Mouse (Mus musculus) CH12.LX (cell line): Measurements from ENCODE around the gene Rbbp8nl. TPM values are rescaled to one million over a fixed set of nuclear protein-coding genes. Genes with fewer than 3 reads are reported as not detected.

Experiments used
- DNase-seq: peaks from one replicate; pipeline ENCODE4 v3.0.0-alpha.2; 2013; ENCODE audit errors: extremely low read depth
- H3K27ac ChIP-seq: 2 replicates; pipeline ENCODE4 v1.5.1; 2012; ENCODE audit warnings: low read depth, mild to moderate bottlenecking, control low read depth, moderate library complexity; ENCODE audit not compliant: insufficient read depth
- H3K27me3 ChIP-seq: replicated peaks from 2 replicates; pipeline ENCODE3; 2012; ENCODE audit warnings: inconsistent platforms
- H3K36me3 ChIP-seq, 2 experiments: replicated peaks in 1 of 2; 2 replicates each; pipeline versions ENCODE3 to v1.6.1; 2012; ENCODE audit warnings: inconsistent platforms in 1 of 2, low read length in 1 of 2, mild to moderate bottlenecking in 1 of 2, mixed read lengths in 1 of 2, moderate library complexity in 1 of 2; ENCODE audit not compliant: control insufficient read depth in 1 of 2, insufficient read depth in 1 of 2
- H3K4me1 ChIP-seq, 2 experiments: 2 replicates each; pipeline ENCODE4 v1.6.1; 2012; ENCODE audit warnings: inconsistent platforms in 1 of 2, moderate library complexity in 1 of 2; ENCODE audit not compliant: insufficient read depth in 2 of 2, control insufficient read depth in 1 of 2
- H3K4me2 ChIP-seq: 2 replicates; pipeline ENCODE4 v1.6.1; 2012; ENCODE audit warnings: low read depth, mild to moderate bottlenecking, control low read depth; ENCODE audit not compliant: poor library complexity, insufficient read depth, severe bottlenecking
- H3K4me3 ChIP-seq, 3 experiments: fragments of 150-350 bp in 1 of 3; sonication (generic) in 1 of 3; replicated peaks in 1 of 3; 2 replicates each; pipeline versions ENCODE3 to v1.5.1; 2011 to 2012; ENCODE audit warnings: low read depth in 2 of 3, low read length in 2 of 3, mild to moderate bottlenecking in 2 of 3, moderate library complexity in 2 of 3, control low read depth in 1 of 3, improper control_type of control experiment in 1 of 3, inconsistent platforms in 1 of 3, mixed read lengths in 1 of 3; ENCODE audit not compliant: poor library complexity in 1 of 3
- H3K79me2 ChIP-seq: replicated peaks from 2 replicates; pipeline ENCODE4 v1.6.1; 2012; ENCODE audit warnings: mild to moderate bottlenecking, moderate library complexity; ENCODE audit not compliant: control insufficient read depth, poor library complexity, insufficient read depth, severe bottlenecking; ENCODE audit errors: extremely low read depth
- H3K9ac ChIP-seq: 2 replicates; pipeline ENCODE4 v1.6.1; 2012; ENCODE audit warnings: low read depth, mild to moderate bottlenecking, control low read depth, moderate library complexity; ENCODE audit not compliant: insufficient read depth
- H3K9me3 ChIP-seq: replicated peaks from 2 replicates; pipeline ENCODE3; 2012; ENCODE audit warnings: low read length, inconsistent platforms, mixed read lengths
- BHLHE40 ChIP-seq: IDR thresholded peaks from 2 replicates; pipeline ENCODE4 v1.6.1; 2011; ENCODE audit warnings: mild to moderate bottlenecking, low read depth, low read length, improper control_type of control experiment
- CTCF ChIP-seq, 2 experiments: IDR thresholded peaks in 1 of 2; conservative IDR thresholded peaks in 1 of 2; 2 replicates each; pipeline ENCODE4 v1.5.1; 2011 to 2012; ENCODE audit warnings: low read depth in 2 of 2, low read length in 2 of 2, improper control_type of control experiment in 1 of 2, inconsistent platforms in 1 of 2, mild to moderate bottlenecking in 1 of 2, moderate library complexity in 1 of 2
- ELF1 ChIP-seq: IDR thresholded peaks from 2 replicates; pipeline ENCODE4 v1.6.1; 2014; ENCODE audit warnings: low read depth, mild to moderate bottlenecking, inconsistent platforms, low read length, improper control_type of control experiment
- EP300 ChIP-seq: IDR thresholded peaks from 2 replicates; pipeline ENCODE4 v1.6.1; 2011; ENCODE audit warnings: low read length, improper control_type of control experiment
- ETS1 ChIP-seq: conservative IDR thresholded peaks from 2 replicates; pipeline ENCODE4 v1.6.1; 2012; ENCODE audit warnings: low read depth, mild to moderate bottlenecking, inconsistent platforms, low read length, improper control_type of control experiment, moderate library complexity
- HCFC1 ChIP-seq: IDR thresholded peaks from 2 replicates; pipeline ENCODE4 v1.6.1; 2012; ENCODE audit warnings: low read depth, mild to moderate bottlenecking, inconsistent platforms, low read length, improper control_type of control experiment
- JUN ChIP-seq: IDR thresholded peaks from 2 replicates; pipeline ENCODE4 v1.6.1; 2011; ENCODE audit warnings: low read depth, mild to moderate bottlenecking, low read length, improper control_type of control experiment, moderate library complexity; ENCODE audit not compliant: insufficient read depth
- JUND ChIP-seq: conservative IDR thresholded peaks from 2 replicates; pipeline ENCODE4 v1.6.1; 2011; ENCODE audit warnings: low read depth, low read length, improper control_type of control experiment
- KAT2A ChIP-seq: IDR thresholded peaks from 2 replicates; pipeline ENCODE4 v1.6.1; 2012; ENCODE audit warnings: low read length, improper control_type of control experiment, inconsistent platforms; ENCODE audit not compliant: insufficient replicate concordance
- MEF2A ChIP-seq: IDR thresholded peaks from 2 replicates; pipeline ENCODE4 v1.6.1; 2014; ENCODE audit warnings: low read depth, mild to moderate bottlenecking, inconsistent platforms, low read length, improper control_type of control experiment, borderline replicate concordance
- NRF1 ChIP-seq: IDR thresholded peaks from 2 replicates; pipeline ENCODE4 v1.6.1; 2014; ENCODE audit warnings: low read depth, mild to moderate bottlenecking, inconsistent platforms, low read length, improper control_type of control experiment, moderate library complexity
- POLR2A ChIP-seq: IDR thresholded peaks from 2 replicates; pipeline ENCODE4 v1.6.1; 2011; ENCODE audit warnings: low read depth, mild to moderate bottlenecking, improper control_type of control experiment, low read length
- RAD21 ChIP-seq: IDR thresholded peaks from 2 replicates; pipeline ENCODE4 v1.6.1; 2011; ENCODE audit warnings: low read depth, mild to moderate bottlenecking, low read length, improper control_type of control experiment, moderate library complexity
- SMC3 ChIP-seq: IDR thresholded peaks from 2 replicates; pipeline ENCODE4 v1.6.1; 2011; ENCODE audit warnings: low read depth, low read length, improper control_type of control experiment
- TCF12 ChIP-seq: IDR thresholded peaks from 2 replicates; pipeline ENCODE4 v1.6.1; 2014; ENCODE audit warnings: low read depth, mild to moderate bottlenecking, inconsistent platforms, low read length, improper control_type of control experiment
- USF1 ChIP-seq: IDR thresholded peaks from 2 replicates; pipeline ENCODE4 v1.6.1; 2014; ENCODE audit warnings: low read depth, mild to moderate bottlenecking, inconsistent platforms, low read length, improper control_type of control experiment
- USF2 ChIP-seq: conservative IDR thresholded peaks from 2 replicates; pipeline ENCODE4 v1.6.1; 2011; ENCODE audit warnings: low read depth, low read length, improper control_type of control experiment
- ZC3H11A ChIP-seq: IDR thresholded peaks from 2 replicates; pipeline ENCODE4 v1.6.1; 2012; ENCODE audit warnings: low read depth, mild to moderate bottlenecking, inconsistent platforms, low read length, improper control_type of control experiment
- ZMIZ1 ChIP-seq: IDR thresholded peaks from 2 replicates; pipeline ENCODE4 v1.6.1; 2012; ENCODE audit warnings: low read depth, mild to moderate bottlenecking, inconsistent platforms, low read length, improper control_type of control experiment
- ZNF384 ChIP-seq: IDR thresholded peaks from 2 replicates; pipeline ENCODE4 v1.6.1; 2012; ENCODE audit warnings: low read depth, low read length, improper control_type of control experiment, inconsistent platforms
- dilution Hi-C: fragments of 300-500 bp; cut with MboI; formaldehyde crosslinking; loops from 2 replicates; pipeline ENCODE4 v1.14.3; 2020; ENCODE audit warnings: low sequenced_read_pairs; ENCODE audit not compliant: extremely low pct_unique_long_range_greater_than_20kb, extremely low pct_ligation_motif_present
- in situ Hi-C: fragments of 300-500 bp; cut with MboI; formaldehyde crosslinking; loops from 3 replicates; pipeline ENCODE4 v1.14.3; 2019; ENCODE audit warnings: low sequenced_read_pairs, low pct_ligation_motif_present, low pct_unique_long_range_greater_than_20kb, mixed read lengths
- polyA plus RNA-seq: library from polyadenylated mRNA; unstranded; fragments of >175 nt; gene quantifications from 2 replicates; pipeline ENCODE4 v1.2.1, GENCODE M21; 2012; ENCODE audit warnings: low read depth; ENCODE audit not compliant: insufficient read length
- total RNA-seq, 2 experiments: library from RNA; depleted of rRNA; stranded (reverse); fragments of 300-350 nt in 1 of 2; fragments of >200 nt in 1 of 2; gene quantifications; 2 replicates each; pipeline ENCODE4 v1.2.3; 2012 to 2014

Rbbp8nl gene
- total and polyA plus RNA-seq, 3 experiments = not detected

GRCm38 (mm10) chr2:180291566-180291965, 1.9 kb upstream of the Rbbp8nl start:
- no peak overlapping the region for H3K4me2 ChIP-seq
- in situ Hi-C loops (no loop called here), dilution Hi-C loops (no loop called here)
- H3K4me3 ChIP-seq = no peak overlapping the region
- peaks cover 57% of the 10 kb centered on the region for H3K27me3 ChIP-seq
- H3K36me3 ChIP-seq = no peaks in the 10 kb centered on the region
- H3K4me1 ChIP-seq = no peaks in the 10 kb centered on the region; a peak in 1 of 4 replicates
- H3K9me3 ChIP-seq = no peaks in the 10 kb centered on the region
- H3K27ac ChIP-seq = no peak overlapping the region
- H3K79me2 ChIP-seq = no peaks in the 10 kb centered on the region
- TF ChIP-seq HCFC1 (no peak), ZNF384 (no peak), CTCF (conservative IDR thresholded peaks at IDR 0.05 in 1 of 2, IDR thresholded peaks at IDR 0.05 in 1 of 2; ENCODE audit: low read depth in 2 of 2, low read length in 2 of 2) (no peak), ZC3H11A (no peak), POLR2A (no peak), MEF2A (no peak), ETS1 (no peak), ELF1 (no peak), JUN (no peak), JUND (no peak), SMC3 (no peak), ZMIZ1 (no peak), USF2 (no peak), TCF12 (no peak), EP300 (no peak), USF1 (no peak), NRF1 (no peak), KAT2A (no peak), BHLHE40 (no peak)
- H3K9ac ChIP-seq = no peak overlapping the region
- no peak for DNase-seq

GRCm38 (mm10) chr2:180290503-180290902, 824 bp upstream of the Rbbp8nl start:
- no peaks in the 10 kb centered on the region for H3K79me2 ChIP-seq
- H3K4me3 ChIP-seq = no peak overlapping the region
- in situ Hi-C loops (no loop called here), dilution Hi-C loops (no loop called here)
- DNase-seq = no peak
- no peak overlapping the region for H3K4me2 ChIP-seq
- TF ChIP-seq RAD21 = no peak
- TF ChIP-seq BHLHE40 = peak; percentile 55
- peaks cover 67% of the 10 kb centered on the region for H3K27me3 ChIP-seq
- H3K9ac ChIP-seq = no peak overlapping the region
- no peaks in the 10 kb centered on the region for H3K9me3 ChIP-seq
- H3K4me1 ChIP-seq = no peaks in the 10 kb centered on the region; a peak in 1 of 4 replicates
- H3K36me3 ChIP-seq = no peaks in the 10 kb centered on the region
- no peak overlapping the region for H3K27ac ChIP-seq
